Mouse (Mus musculus) kidney, postnatal 14 days (tissue): ENCODE measurements around the gene Gmnc.
A peak's percentile ranks its signal among the peaks of the same experiment; 100 is the strongest.

Experiments used
- DNase-seq: peaks from one replicate; pipeline ENCODE4 v3.0.0; 2022; ENCODE audit warnings: mixed read lengths

The Gmnc gene

DNA sequence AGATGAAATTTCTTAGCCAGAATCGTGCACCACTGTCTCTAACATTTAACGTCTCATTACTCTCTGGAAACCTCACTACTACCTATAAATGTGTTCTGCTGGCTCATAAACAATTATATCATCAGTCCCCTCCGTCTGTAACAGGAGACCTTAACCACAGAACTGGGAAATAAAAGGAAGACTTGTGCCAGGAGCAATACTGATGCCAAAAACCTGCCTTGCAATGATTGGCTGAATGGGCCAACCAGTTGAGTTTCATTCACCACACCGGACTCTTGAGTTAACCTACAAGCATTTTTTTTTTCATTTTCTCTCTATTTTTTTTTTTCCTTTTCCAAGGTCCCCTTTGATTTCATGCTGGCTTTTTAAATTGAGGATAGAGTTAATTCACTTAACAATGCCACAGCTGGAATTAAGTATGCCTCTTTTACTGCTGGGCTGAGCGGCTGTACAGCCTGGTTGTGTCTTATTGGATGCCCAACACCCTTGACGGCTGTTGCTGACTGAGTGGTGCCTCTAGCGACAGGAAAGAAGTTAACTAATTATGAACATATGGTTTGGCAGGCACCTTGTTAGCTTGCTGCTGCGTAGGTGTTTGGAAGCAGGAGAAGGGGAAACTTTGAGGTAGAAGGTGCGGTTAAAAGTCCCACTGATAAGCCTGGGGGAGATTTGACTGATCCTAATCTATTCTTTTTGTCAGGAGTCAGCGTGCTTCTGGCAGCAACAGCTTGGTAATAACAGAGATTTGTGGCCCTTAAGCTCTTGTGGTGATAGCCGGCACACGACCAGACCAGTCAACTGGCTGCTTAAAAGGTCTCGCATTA, at the start of gene Gmnc:
Gene Gmnc (minus strand): TSS at position 176 of the 824 bp plus-strand sequence.
- DNase-seq = no peak

DNA sequence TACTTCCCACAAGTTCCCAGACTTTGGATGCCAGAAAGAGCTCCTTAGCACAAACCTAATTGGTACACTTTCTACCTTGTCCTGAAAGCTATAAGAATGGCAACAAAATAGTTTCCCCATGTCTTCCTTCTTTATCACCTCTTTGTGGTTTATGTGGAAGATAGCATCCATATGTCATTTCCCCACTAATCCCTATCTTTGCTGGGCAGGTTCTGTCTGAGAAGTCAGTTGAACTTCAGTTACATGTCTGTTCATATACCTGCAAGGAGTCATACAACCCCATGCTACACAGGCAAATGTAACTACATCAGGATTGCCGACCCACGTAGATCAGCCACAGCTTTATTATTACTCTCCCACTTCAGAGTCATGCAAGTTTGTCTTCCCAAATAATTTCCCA, 35.8 kb upstream of the Gmnc start:
- no peak for DNase-seq

DNA sequence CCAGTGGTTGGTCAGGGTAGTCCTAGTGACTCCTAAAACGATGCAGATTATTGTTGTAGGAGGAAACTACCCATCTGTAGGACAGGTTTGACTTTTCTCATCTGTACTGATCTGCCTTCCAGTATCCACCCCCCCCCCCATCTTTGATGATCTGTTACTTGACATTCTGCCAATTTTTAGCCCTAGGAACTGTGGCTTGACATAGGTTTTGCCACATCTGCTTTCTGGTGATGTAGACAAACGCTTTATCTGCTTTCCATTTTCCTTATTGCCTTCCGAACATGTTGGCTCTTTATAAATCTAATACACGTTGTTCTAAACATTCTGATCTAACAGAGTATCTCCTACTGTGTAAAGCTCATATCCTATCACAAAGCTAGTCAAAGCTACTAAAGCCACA, 34.8 kb upstream of the Gmnc start:
- no peak for DNase-seq

DNA sequence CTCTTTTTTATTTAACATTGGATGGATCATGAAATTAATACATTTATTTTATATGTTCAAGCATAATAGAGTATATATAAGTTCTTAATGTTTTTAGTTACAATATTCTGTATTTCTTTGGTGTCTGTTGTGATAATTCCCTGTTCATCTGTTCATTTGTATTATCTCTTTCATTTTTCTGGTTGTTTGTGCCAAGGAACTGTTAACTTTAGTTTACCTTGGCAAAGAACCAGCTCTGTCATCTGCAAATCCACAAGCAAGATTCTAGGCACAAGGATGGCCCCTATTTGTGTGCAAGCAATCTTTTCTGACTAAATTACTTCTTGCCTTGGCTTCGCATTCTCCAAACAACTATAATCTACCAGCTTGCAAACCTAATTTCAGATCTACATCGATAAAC, 31.3 kb upstream of the Gmnc start:
- no peak for DNase-seq

DNA sequence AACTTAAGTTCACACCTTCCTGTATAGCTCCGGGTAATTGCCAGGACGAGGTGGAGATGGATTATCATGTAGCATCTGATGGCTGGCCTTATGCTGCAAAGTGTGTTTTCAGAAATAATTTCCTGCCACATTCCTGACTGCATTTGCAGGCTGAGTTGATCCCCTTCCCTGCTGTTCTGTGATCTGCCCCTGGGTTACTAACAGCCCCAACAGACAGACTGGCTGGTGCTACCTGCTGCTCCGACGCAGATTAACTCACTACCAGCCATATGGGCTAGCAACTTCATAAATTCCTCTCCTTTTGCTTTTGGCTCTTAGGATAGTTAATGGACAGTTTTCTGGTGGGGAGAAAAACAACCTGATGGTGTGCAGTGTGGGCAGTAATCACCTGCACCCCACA, 25.9 kb upstream of the Gmnc start:
- no peak for DNase-seq

DNA sequence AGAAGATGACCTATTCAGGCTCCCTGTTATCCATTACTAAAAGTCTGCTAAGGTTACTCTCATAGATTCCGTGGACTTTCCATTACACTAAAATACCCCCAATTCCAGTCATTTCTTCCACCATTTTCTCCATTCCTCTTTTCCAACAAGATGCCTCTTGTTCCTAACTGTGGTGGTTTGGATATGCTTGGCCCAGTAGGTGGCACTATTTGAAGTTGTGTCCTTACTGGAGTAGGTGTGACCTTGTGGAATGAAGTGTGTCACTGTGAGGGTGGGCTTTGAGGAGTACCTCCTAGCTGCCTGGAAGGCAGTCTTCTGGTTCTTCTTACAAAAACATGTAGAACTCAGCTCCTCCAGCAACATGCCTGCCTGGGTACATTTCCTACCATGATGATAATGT, 11.3 kb upstream of the Gmnc start:
- no peak for DNase-seq

DNA sequence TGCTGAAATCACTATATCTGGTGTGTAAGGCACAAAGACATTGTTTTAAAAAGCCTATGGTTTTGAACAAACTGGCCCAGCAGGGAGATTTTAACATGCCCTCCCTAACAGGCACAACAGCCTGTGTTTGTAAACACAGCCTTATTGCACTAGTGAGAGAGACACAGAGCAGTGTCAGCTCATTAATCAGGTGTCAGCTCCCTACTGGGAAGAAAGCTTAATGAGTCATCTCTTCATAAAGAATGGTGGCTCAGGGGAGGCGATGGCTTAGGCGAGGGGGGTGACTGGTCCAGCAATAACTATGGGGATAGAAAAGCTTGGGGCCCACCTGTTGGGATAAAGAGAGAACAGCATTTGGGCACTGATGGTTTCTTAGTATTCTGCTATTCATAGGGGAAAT, 8.1 kb upstream of the Gmnc start:
- no peak for DNase-seq

DNA sequence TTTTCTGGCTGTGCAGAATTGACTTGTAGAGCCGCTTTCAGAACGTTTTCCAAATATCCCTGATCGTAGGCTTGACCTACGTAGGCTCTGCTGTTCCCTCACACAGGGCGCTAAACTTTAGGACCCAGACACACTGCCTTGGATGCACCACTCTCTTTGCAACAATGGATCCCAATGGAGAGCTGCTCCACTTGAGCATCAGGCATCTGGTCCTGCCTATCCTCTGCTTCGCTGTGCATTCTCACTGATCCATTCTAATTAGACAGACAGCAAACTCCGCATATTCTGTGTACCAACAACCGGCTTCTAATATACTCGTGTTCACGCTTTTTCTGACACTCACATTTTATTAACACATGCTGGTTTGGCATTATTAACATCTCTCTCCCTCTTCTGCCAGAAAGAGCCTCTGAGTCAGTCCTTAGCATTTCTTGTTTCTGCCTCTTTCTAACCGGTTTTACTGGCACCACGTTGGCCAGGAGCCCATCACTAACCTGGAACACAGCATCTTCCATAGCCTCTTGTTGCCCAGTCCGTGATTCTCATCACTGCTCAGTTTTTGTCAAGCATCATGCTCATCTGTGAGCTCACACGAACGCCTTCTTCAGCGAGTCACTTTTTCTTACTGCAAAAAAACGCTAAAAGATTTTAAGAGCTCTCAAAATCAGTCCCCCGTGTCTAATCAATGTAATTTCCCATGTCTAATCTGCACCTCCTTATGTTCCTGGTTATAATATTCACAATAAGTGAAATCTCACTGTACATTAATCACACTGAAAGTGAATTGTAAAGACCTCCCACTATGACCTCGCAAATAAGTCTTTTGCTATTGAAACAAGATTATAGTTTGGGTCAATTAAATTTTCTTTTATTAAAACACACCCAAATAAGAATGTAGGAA, 1.8 kb downstream of the Gmnc start:
- DNase-seq = no peak

DNA sequence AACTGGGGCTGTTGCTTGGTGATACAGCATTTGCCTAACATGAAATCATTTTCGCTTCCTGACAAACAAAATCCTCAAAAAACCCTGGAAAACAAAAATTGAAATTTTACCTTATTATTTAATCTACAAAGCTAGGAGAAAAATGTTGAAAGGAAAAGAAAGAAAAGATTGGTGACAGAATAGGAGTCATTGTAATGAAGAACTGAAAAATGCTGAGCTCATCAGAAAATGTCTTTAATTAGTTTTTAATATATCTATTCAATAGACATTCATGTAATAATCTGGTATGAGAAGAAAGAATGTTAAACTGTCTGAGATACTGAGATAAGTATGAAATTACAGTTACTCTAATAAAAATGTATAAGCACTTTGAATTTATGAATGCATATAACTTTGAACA, 3.3 kb downstream of the Gmnc start:
- DNase-seq = no peak

DNA sequence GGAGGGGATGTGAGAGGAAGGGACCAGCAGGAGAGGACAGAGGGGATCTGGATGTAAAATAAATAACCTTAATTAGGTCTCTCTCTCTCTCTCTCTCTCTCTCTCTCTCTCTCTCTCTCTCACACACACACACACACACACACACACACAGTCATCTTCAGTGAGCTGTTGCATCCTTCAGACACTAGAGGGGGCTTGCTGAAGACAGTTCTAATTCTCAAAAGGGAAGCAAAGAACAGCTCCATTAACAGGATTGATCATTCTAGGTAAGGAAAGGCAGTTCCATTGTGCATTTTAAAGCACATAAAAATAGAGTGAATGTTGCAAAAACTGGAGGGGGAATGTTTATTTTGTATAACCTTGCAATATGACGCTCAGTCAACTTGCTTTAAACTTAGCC, 5.7 kb downstream of the Gmnc start:
- DNase-seq = no peak

DNA sequence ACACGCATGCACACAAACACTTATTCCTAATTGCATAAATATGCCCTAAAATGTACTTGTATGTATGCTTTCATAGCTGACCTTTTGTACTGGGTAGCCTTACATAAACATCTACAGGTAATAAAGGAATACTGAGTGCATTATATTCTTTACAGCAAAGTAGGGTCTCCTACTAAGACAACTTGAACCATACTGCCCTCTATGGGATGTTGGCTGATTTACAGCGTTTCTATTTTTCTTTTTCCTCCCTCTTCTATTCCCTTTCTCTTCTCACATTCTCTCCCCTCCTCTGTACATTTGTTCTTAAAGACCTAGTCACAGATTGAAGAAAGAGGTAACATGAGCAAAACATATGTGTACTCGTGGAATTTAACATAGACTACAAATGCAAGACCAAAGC, 9.3 kb downstream of the Gmnc start:
- no peak for DNase-seq

DNA sequence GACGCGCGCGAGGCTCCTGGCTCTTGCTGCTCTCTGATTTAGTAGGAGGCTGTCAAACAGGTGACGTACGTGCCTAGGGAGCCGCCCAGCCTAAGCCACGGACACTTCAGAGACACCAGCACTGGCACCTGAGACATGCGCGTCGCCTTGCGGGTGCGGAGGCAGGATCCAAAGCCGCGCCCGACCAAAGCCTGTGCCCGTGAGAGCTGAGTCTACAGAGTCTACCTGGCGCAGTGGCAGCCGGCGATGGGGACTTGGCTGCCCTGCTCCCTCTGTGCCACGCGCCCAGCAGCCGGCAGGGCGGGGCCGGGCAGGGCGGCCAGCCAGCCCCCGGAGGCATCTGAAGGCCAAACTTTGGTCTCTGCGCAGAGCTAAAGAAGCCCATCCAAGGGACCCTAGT, 23.5 kb downstream of the Gmnc start:
- DNase-seq = peak; percentile 21

DNA sequence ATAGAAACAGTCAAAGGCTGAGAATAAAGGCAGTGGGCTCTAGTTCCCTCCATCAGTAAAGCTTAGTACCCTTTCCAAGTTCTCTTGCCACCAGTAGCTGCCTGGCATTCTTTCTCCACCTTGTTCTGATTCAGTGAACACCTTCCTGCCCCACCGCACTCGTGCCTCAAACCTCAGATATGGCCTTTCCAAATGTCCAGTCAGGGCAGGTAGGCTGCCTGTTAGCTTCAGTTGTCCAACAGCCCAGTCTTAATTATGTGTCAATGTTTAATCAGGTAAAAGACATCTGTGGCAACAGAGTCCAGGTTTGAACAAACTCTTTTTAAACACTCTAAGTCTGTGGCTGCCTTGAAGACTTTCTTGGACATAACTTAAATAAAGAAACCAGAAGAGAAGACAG, 24.6 kb downstream of the Gmnc start:
- peak; percentile 14 for DNase-seq

DNA sequence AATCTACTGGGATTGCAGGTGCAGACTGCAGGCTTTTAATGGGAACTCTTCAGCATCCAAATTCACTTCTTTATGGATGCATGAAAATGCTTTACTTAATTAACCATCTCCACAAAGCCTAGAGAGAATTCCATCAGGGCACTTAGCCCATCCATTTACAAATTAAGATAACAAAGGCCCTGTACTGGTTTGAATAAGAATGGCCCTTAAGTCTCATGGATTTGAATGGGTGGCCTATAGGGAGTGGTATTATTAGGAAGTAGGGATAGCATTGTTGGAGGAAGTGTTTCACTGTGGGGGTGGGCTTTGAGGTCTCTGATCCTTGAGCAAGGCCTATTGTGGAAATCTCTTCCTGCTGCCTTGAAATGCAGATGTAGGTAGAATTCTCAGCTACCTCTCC, 29.5 kb downstream of the Gmnc start:
- DNase-seq = no peak

DNA sequence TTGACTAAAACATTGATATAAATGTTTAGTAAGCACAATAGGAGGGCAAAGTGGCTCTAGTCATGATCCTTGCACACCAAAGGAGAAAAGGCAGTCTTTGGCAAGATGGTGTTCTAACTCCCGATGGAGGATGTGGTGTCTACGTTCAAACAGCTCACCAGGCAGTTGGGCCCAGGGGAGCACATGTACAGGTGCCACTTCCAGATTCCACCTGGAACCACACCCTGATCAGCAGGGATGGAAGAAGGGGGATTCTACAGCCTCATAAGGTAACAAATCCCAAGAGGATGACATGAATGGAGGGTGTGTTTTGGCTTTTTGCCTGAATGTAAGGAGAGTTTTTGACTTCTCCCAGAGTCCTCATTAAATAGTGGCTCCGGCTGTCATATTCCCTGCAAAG, 39.9 kb downstream of the Gmnc start:
- DNase-seq = no peak

DNA sequence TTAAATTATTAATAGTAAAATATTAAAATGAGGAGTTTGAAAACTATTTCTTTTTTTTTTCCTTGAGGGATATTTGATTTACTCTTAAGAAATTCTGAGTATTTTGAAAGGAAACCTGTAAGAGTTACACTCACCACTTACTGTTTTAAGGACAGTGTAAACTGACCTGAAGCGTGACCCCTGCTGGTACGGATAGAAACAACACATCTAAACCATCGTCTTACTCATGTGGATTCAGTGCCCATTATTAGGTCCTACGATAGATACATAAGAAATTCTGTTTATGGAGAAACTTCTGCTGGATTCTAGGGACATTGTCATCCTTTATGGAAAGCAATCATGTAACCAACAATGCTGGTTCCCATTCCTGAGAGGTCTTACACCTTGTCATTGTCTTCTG, 41.2 kb downstream of the Gmnc start:
- no peak for DNase-seq

DNA sequence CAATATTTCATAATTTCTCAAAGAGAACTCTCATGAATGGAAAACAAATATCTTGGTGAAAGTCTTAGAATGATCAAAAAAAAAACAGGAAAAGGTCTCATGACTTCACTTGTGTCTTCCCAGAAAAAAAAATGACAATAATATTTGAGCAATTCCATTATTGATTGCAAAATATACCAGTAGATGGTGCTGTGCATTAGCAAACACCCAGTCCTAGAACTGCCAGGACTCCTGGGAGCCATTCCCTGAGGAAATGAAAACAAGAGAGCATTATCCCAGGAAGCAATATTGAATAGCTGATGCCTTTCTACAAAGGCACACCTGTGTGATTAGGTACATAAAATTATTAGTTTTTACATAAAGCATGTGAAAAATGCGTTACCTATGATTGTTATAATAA, 87.5 kb downstream of the Gmnc start:
- no peak for DNase-seq

DNA sequence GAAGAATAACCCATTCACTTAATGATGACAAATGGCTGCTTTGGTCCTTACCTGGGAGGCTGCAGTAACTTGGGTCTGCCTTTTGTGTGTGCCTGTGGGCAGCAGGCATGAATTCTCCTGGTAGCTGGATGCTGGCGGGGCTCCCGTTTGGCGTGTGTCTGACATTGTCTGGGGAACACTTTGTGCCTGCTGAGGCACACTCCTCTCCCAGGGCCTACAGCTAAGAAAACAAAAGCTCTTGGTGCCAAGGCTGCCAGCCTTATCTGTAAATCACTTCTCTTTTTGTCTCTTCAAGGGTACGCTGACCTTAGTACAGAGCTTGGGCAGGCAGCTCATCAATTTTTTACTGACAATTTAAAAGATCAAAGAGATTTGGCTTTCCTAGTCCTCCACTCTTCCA, 90.0 kb downstream of the Gmnc start:
- DNase-seq = no peak

DNA sequence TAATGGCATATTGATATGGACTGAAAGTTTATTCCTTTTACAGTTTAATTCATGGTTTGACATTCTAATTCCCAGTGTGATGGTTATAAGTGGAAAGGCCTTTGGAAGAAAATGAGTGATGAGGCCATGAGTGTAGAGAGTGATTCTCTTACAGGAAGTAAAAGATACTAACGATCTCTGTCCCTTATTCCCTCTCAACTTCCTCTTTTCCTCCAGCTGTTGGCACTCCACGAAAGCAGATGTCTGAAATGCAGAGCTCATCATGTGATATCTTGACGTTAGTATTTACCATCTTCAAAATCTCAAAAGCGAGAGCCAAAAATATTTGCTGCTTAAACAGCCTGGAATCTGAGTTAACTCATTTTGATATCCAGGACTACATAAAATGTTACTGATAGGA, 105.1 kb downstream of the Gmnc start:
- no peak for DNase-seq

DNA sequence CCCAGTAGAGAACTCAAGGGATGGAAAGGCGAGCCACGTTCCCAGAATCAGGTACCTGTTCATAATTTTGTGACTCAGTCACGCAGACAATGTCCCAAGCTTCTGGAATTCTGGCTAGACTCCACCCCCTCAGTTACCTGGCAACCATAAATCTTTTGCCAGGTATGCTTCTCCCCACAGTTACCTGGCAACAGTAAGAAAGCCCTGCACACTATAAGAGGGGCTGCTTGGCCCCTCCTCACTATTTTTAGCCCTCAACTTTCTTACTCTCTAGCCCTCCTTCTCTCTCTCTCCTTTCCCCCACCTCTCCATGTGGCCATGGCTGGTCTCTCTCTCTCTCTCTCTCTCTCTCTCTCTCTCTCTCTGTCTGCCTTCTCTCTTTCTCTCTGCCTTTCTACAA, 114.6 kb downstream of the Gmnc start:
- DNase-seq = no peak
